Mouse (Mus musculus) spleen, postnatal 14 days (tissue): ENCODE data around the gene Usp26.

ENCODE experiments used
- DNase-seq, 2 experiments: peaks; one replicate each; pipeline ENCODE4 v3.0.0; 2021 to 2022; ENCODE audit warnings: low spot score in 2 of 2

The Usp26 gene

GRCm38 (mm10) chrX:51801133-51801532 is at the start of gene Usp26:
Gene Usp26 (minus strand): TSS chrX:51801233.
- DNase-seq = no peak

- no peak for DNase-seq
These were observed 13.6 kb upstream of the Usp26 start for GRCm38 (mm10) chrX:51814466-51815247.

GRCm38 (mm10) chrX:51767457-51767856 is 33.6 kb downstream of the Usp26 start:
- no peak for DNase-seq

DNA sequence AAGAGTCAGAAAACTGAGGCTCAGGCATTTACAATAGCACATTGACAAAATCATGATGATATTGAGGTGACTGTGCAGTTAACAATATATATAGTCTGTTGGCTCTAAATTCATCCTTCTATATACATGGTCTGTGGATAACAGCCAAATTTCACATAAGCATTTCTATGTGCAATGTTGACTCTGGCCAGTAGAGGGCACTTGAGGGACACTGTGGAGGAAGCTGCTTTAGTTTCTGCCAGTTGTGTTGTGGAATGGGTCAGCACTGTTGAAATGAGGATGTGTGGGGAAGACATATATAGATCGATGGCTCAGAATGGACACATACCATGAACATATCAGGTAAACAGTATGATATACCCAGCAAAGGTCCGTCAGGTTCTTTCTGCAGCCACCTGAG is 64.6 kb downstream of the Usp26 start:
- no peak for DNase-seq

- DNase-seq = no peak
These were observed 86.8 kb downstream of the Usp26 start for GRCm38 (mm10) chrX:51714086-51714745.

DNA sequence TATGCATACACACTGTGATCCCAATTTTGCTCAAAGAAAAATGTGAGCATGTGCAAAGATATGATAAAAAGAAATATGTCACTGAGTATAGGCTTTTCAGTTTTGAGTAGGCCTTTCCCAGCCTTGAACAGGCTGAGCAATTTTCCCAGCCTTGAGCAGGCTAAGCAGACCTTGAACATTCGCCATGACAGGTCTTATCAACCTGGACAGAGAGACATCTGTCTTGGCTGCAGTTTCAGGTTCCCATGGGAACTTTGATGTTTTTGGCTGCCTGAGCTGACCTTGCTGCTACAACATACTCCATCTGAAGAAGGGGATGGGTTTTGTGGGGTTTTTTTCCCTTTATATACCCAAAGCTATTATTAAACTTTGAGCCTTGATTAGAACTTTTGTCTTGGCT is 88.0 kb downstream of the Usp26 start:
- no peak for DNase-seq
